Mouse (Mus musculus) stomach, postnatal 0 days (tissue): ENCODE data around the gene Vnn3.

Source experiments
- CTCF ChIP-seq: IDR thresholded peaks from 2 replicates; pipeline ENCODE4 v1.5.1; 2016; ENCODE audit warnings: antibody characterized with exemption, low read depth, mild to moderate bottlenecking, moderate library complexity
- EP300 ChIP-seq: optimal IDR thresholded peaks from 2 replicates; pipeline ENCODE3; 2016; ENCODE audit warnings: antibody characterized with exemption

- TF ChIP-seq CTCF: no peak
- TF ChIP-seq EP300: no peak
Observed at GRCm38 (mm10) chr10:23852096-23852495, 834 bp downstream of the Vnn3 start.
